Mouse (Mus musculus) left cerebral cortex, adult 11 months (tissue): ENCODE data around the gene Krtap3-2.
"Not testable (repeated sequence)": the region's sequence is repeated elsewhere in the genome, so short reads cannot be mapped to it uniquely, and the experiment has no call there.

ENCODE experiments used
- DNase-seq: peaks from one replicate; pipeline ENCODE4 v3.0.0; 2022; ENCODE audit warnings: low spot score

The Krtap3-2 gene

DNA sequence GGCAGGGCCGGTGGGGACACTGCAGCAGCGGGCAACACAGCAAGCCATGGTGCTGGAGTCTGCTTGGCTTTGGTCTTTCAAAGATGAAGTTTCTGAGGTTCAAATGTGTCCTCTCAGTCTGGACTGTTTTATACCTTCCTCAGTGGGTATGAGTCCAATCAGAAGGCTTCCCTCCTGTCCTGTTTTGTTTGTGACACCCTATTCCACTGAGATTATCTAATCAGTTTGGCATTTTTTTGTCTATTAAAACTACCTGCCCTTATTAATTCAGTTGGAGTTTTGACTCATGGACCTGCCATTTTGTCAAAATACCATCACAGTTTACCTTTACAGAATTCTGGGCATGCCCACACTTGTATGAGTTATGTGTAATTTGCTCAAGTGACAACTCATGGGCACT, at the start of gene Krtap3-2:
Gene Krtap3-2, minus strand, starts transcription at position 101 of the 400 bp plus-strand sequence.
- DNase-seq: no peak

DNA sequence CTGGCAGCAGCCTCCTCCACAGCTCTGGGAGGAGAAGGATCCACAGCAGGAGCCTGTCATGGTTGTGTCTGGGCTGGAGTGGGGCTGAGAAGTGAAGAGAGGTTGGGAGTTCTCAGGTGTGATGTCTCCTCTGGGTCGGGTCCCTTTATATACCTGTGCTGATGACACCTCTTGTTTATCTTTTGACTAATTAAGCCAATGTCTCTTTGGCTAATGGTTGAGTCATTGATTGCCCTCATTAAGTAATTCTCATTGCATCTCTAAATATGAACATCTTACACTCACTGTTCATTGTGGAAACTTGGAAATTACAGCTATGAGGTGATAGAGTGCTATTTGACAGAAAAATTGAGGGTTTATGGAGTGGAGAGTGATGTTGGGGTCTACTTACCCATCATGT, 46.6 kb upstream of the Krtap3-2 start, which contains the start of gene Gm11938:
Gene Gm11938, minus strand, starts transcription at position 101 of the 400 bp plus-strand sequence.
- DNase-seq: not testable (repeated sequence)

DNA sequence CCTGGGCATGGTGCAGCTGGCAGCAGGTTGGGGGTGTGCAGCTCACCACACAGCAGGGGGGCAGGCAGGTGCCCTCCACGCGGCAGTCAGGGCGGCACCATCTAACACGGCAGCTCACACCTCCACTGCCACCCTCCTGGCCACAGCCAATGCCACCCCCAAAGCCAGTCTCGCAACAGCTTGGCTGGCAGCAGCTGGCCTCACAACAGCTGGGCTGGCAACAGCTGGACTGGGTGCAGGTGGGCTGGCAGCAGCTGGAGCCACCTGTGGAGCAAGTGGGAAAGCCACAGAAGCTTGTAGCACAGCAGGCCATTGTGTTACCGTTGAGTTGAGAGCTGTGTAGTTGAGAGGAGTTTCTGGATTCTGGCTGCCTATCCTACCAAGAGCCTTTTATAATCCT, 41.1 kb upstream of the Krtap3-2 start, which contains the start of gene Krtap9-3:
Gene Krtap9-3, minus strand, starts transcription at position 364 of the 400 bp plus-strand sequence.
- not testable (repeated sequence) for DNase-seq

DNA sequence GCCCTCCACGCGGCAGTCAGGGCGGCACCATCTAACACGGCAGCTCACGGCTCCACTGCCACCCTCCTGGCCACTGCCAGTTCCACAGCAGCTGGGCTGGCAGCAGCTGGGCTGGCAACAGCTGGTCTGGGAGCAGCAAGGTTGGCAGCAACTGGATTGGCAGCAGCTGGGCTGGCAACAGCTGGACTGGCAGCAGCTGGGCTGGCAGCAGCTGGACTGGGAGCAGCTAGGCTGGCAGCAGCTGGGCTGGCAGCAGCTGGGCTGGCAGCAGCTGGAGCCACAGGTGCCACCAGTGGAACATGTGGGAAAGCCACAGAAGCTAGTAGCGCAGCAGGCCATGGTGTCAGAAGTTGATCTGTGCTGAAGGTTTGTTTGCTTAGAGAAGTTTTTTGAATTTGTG, 34.3 kb upstream of the Krtap3-2 start, which contains the start of gene Krtap1-3:
Gene Krtap1-3, minus strand, starts transcription at position 359 of the 400 bp plus-strand sequence.
- DNase-seq: no peak

DNA sequence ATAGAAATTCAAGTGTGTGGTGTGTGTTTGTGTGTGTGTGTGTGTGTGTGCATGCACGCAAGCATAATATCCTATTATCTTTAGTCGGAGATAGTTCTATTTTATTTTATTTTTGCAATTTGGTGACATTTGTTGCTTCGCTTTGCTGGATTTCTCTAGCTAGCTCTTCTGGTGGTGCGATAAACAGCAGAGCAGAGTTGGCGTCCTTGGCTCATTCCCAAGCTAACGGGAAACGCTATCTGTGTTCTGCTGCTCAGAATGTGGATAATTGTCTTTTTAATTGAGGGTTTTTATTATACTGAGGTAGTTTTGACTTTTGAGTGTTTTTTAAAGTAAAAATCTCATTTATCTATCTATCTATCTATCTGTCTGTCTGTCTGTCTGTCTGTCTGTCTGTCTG, 28.4 kb upstream of the Krtap3-2 start:
- DNase-seq: no peak

DNA sequence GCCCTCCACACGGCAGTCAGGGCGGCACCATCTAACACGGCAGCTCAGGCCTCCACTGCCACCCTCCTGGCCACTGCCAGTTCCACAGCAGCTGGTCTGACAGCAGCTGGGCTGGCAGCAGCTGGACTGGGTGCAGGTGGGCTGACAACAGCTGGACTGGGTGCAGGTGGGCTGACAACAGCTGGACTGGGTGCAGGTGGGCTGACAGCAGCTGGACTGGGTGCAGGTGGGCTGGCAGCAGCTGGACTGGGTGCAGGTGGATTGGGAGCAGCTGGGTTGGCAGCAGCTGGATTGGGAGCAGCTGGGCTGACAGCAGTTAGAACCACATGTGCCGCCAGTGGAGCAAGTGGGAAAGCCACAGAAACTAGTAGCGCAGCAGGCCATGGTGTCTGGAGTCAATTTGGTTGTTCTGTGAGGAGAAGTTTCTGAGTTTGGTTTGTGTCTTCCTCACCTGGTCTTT, 26.6 kb upstream of the Krtap3-2 start, which contains the start of gene Krtap1-4:
Gene Krtap1-4, minus strand, starts transcription at position 410 of the 460 bp plus-strand sequence.
- DNase-seq: no peak

DNA sequence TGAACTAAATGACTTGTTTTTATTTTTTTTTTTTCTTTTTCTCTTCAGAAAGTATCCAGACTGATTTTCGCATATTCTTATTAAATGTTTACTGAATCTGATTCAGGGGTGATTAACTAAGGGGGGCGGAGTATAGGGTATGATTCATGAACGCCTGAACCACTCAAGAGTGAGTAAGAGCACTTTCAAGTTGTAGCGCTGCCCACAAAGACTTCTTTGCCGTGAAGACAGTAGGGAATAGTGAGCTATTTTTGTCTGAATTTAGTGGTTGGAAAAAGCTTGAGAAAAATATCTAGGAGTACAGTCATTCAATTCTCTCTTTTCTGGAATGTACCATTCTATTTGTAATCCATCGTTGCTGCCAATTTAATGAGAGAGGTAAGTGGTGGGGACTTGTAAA, 24.9 kb upstream of the Krtap3-2 start:
- DNase-seq: no peak

DNA sequence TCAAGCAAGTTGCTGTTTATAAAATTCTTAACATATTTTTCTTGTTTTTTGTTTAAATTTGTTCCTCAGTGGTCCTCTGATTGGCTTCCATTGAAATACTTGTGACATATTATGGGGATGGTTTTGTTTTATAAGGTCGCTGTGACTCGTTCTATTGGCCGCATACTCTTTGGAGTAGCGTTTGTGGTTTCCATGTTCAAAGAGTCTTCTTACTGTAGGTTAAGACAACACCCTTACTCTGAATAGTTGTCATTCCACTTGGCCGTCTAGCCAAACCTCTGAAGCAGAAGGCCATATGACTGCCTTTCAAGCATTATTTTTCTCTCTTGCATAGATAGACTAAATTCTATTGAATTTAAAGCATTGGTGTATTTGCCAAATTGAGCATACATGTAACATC, 24.4 kb upstream of the Krtap3-2 start:
- DNase-seq: no peak

DNA sequence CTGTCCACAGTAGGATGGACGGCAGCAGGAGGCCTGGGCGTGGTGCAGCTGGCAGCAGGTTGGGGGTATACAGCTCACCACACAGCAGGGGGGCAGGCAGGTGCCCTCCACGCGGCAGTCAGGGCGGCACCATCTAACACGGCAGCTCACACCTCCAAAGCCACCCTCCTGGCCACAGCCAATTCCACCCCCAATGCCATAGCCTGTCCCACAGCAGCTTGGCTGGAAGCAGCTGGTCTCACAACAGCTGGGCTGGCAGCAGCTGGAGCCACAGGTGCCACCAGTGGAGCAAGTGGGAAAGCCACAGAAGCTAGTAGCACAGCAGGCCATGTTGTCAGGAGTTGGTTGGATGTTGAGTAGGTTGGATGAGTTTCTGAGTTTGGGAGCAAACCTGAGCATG, 24.0 kb upstream of the Krtap3-2 start, which contains the start of gene Krtap1-5:
Gene Krtap1-5, minus strand, starts transcription at position 381 of the 400 bp plus-strand sequence.
- no peak for DNase-seq

DNA sequence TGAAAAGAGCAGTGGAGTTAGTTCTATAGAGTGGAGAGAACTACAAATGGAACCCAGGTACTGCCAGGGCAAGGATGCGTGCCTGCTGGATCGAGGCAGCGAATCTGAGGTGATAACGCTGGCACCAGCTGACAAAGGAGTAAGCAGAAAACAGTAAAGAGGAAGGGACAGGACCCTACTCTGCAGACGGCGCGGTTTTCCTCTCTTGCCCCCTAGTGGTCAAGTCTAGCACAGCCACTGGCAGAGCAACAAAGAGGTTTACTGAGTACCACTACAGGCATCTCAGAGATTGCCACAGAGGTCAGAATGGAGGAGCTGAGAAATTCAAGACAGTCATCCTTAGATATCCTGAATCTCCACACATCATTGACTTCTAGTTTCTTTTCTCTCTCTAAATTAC, 17.5 kb upstream of the Krtap3-2 start:
- no peak for DNase-seq

DNA sequence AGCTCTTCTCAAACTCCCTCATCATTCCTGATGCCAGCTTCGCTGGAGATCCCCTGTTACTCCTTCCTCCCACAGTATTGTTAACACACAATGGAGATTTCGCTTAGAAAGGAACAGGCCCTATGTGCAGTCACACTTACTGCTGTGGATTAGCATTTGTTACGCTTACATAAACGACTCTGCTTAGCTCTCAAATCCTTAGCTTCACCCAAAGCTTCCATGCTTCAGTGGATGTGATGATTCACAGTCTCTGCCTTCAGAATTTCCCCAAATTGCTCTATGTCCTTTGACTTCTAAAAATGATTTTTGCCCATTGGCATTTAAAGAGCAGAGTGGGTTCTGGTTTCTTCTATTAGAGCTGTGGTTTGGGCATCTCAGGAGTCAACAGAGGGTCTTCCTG, 16.5 kb upstream of the Krtap3-2 start:
- DNase-seq: no peak

DNA sequence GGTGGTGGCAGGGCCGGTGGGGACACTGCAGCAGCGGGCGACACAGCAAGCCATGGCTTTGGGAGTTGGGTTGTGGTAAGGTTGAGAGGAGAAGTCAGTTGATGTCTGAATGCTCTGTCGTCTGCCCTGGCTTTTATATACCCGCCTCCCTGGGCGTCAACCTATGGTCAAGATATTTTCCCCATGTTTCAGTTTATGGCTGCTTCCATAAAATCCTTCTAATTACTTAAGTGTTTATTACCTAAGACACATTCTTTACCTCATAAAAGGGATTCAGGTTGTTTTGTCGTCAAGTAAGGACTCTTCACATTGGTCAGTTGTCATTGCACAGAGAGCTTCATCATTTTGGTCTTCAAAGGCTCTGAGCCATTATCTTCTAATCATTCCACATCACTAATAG, 9.9 kb upstream of the Krtap3-2 start, which contains the start of gene Krtap3-1:
Gene Krtap3-1, minus strand, starts transcription at position 101 of the 400 bp plus-strand sequence.
- DNase-seq: no peak

DNA sequence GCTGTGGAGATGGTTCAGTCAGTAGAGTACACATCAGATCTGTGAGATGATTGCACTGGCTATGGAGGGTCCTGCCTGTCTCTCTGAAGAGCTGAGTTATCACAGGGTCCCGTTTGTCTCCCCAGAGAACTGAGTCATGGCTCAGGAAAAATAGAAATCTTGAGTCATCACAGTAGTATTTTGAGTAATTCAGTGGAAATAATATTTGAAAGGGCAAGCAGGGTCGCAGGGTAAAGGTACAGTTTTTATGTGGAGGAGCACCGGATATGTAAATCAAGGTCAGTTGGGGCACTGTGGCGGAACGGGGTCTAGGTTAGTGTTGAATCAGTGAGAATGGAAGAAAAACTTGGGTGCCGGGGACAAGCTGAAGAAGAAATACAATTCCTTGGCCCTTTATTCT, 5.9 kb upstream of the Krtap3-2 start:
- DNase-seq: no peak

DNA sequence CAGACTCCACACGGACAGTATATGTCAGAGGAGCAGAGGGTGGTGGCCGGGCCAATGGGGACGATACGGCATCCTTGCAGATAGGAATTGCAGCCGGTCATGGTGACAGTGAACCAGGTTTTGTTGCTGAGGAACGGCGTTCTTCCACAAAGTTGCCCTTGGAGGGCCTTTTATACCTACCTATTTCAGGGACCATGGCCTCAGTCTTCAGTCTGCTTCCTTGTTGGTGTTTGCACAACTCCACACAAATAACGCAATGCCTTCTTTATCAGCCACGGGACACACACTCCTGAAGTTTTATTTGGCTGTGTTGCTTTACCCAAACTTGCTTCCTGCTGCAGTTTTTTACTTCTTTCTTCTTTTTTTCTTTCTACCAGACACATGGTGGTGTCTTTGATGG, 2.7 kb upstream of the Krtap3-2 start, which contains the start of gene Gm11939:
Gene Gm11939, minus strand, starts transcription at position 101 of the 400 bp plus-strand sequence.
- DNase-seq: no peak

DNA sequence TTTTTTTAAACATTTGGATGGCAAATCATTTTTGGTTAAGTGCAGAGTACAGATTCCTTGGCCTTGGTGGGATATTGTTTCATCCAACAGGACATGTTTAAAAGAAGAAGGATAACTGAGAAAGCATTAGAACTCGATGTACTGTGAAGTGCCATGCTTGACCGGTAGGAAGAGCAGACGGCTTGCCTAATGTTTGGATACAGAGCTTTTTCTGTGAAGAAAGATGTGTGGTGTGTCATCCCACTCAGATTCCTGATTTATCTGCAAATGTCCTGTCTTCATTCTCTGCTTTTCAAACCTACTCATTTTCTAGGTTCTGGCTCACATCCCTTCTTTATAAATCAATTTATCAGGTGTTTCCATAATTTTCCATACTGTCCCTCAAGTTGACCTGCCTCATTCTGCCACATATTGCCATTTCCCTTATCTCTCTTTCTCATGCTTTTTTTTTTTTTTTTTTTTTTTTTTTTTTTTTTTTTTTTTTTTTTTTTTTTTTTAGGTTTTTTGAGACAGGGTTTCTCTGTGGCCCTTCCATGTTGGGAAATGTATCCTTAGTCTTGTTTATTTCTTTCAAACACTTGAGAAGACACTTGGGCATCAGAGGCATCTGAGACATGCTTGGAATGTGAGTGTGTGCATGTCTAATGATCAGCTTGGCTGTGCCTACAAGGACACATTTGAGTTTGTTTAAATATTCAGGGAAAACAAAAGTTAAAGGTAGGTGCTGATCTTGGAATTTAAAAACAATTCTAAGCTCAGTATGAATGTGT, 1.5 kb upstream of the Krtap3-2 start:
- no peak for DNase-seq

DNA sequence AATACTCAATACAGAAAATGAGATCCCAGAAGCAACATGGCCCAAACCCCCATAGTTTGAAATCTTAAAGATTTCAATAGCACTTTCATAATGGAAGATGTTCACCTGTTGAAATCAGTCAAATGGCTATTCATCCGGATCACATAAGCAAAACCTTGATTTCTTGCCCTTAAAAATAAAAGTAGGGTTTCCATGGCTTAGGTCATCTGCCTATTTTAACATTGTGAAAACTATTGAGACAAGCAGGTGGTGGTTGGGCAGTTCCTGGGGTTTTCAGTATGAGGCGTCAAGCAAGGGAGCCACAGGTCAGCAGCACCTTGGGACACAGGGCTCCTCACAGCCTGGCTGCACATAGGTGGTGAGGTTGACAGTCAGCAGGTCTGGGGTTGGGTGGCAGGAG, 458 bp downstream of the Krtap3-2 start:
- no peak for DNase-seq

DNA sequence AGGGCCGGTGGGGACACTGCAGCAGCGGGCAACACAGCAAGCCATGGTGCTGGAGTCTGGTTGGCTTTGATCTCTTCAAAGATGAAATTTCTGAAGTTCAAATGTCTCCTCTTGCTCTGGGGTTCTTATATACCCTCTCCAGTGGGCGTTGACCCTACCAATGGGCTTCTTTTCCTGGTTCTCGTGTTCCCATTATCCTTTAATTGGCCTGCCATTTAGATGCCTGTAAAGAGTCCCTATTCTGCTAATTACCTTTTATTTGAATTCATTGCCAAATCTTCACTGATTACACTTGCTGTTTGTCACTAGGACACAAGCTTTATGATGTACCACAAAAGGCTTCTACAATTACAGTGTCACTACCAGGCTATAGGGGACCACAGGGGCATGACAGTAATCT, 5.9 kb downstream of the Krtap3-2 start, which contains the start of gene Krtap3-3:
Gene Krtap3-3, minus strand, starts transcription at position 101 of the 400 bp plus-strand sequence.
- DNase-seq: no peak

DNA sequence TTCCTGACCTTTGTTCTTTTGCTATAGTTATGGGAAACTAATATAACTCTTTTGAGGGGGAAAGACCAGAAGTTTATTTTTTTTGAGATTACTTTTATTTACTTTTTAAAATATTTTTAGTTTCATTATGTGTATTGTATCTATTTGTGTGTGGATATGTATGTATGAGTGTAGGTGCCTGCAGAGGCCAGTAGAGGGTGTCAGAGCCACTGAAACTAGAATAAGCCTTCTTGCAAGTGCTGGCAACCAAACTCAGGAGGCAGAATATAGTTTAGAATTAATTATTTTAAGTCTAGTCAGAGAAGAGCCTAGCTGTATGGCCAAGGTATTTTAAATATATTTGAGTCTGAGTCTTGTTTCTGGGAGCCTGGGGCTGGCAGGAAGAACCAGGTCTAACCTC, 8.8 kb downstream of the Krtap3-2 start:
- no peak for DNase-seq

DNA sequence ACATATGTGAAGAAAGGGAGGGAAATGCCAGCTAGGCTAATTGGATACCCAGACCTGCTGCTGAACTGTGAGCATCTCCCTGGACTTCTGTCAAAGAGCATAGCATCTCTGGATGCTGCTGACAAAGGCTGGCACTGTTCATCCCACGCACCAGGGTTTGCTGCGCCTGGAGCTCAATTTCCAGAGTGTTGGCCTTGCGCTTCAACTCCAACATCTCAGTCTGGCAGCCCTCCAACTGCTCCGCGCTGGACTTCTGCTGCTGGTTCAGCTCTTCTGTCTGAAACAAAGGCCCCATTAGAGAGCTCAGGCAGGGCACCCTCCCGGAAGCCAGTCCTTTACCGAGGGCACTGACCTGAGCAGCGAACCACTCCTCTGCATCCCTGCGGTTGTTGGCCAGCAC, 16.9 kb downstream of the Krtap3-2 start:
- DNase-seq: peak; percentile 41

DNA sequence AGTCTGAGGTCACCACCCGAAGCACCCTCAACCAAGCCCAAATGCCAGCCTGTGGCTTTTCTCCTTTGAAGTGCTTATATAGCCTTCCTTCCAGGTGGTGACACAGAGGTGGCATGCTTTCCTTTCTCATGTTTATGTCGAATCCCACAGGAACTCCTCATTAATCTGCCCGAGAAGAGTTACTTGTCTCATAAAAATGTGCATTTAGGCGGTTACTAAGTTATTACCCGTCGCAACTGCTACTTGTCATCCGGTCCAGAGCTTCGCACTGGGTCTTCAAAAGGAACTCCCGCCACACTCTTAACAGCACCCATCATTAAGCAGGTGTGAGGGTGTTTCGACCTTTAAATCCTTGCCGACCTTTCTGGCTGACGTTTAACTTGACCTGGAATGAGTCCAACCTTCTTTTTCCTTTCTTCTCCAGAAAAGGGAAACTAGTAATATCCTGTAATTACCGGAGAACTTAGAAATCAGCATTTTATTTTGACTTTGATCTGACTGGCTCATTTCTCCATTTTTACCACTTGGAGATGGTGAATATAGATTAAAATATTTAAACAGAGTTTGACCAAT, 35.3 kb downstream of the Krtap3-2 start, which contains the start of gene Krt39:
Gene Krt39, minus strand, starts transcription at position 51 of the 573 bp plus-strand sequence.
- DNase-seq: no peak

DNA sequence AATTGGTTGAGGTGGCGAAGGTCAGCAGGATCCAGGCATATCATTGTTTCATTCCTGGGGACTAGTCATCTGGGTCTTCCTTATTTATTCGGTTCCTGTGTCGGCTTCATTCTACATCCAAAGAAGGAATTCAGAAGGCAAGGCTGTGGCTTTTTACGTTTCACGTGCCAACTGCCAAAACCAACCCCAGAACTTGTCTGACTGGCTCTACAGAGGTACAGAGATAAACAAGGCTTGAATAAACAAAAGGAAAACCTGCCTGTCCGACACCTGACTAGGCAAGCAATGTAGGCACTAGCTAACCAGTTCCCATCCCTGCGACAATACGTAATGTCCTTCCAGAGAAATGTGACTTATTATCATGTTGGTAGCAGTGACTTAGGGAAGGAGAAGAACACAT, 42.6 kb downstream of the Krtap3-2 start:
- DNase-seq: no peak
